Mouse (Mus musculus): Measurements from ENCODE around the gene Apol6. TPM values are rescaled to one million over a fixed set of nuclear protein-coding genes. Genes with fewer than 3 reads are reported as not detected.

The Apol6 gene
- total and polyA plus RNA-seq, 2 experiments from 2014 or later = 0.11 TPM; not detected in 1

- ATAC-seq (ENCODE audit: insufficient read depth, low read depth) = peak; percentile 7
- 27% methylated on average over 6 of the region's 6 CpGs for WGBS
Observed at GRCm38 (mm10) chr15:77018740-77019340, 25.7 kb upstream of the Apol6 start.

GRCm38 (mm10) chr15:77019533-77019932 lies 25.0 kb upstream of the Apol6 start:
- Histone ChIP-seq H3K4me1 (ENCODE audit: control insufficient read depth, insufficient read depth) (peaks cover 56% of the 10 kb centered on the region), H3K4me2 (ENCODE audit: low read depth, low read length) (peak overlapping the region; percentile 56), H3K4me3 (ENCODE audit: low read depth, low read length) (no peak overlapping the region), H3K9ac (replicated peaks; ENCODE audit: low read depth, low read length) (peak overlapping the region; percentile 48; the same call in 1 of the 2 replicates), H3K27me3 (ENCODE audit: control insufficient read depth, insufficient read depth, low read length) (no peaks in the 10 kb centered on the region), H3K27ac (ENCODE audit: low read depth) (peak overlapping the region; percentile 95), H3K9me3 (replicated peaks; ENCODE audit: control insufficient read depth, low read length) (no peaks in the 10 kb centered on the region), H3K36me3 (replicated peaks; ENCODE audit: control insufficient read depth, insufficient read depth, low read length) (peaks cover 28% of the 10 kb centered on the region)
- WGBS = 33% methylated on average over 7 of the region's 7 CpGs
- ATAC-seq (ENCODE audit: insufficient read depth, low read depth) = peak; percentile 72
- DNase-seq (ENCODE audit: low spot score) = peak; percentile 90
- TF ChIP-seq EP300 (IDR thresholded peaks at IDR 0.05; ENCODE audit: low read depth) (peak; percentile 95), CTCF (IDR thresholded peaks at IDR 0.05; ENCODE audit: low read depth) (no peak)

More at GRCm38 (mm10) chr15:77018740-77019340, 25.7 kb upstream of the Apol6 start:
- H3K27ac ChIP-seq (ENCODE audit: low read depth) = peak overlapping the region; percentile 95
- H3K27me3 ChIP-seq (ENCODE audit: control insufficient read depth, insufficient read depth, low read length) = no peaks in the 10 kb centered on the region
- H3K4me1 ChIP-seq (ENCODE audit: control insufficient read depth, insufficient read depth) = peaks cover 59% of the 10 kb centered on the region
- H3K36me3 ChIP-seq (replicated peaks; ENCODE audit: control insufficient read depth, insufficient read depth, low read length) = peaks cover 28% of the 10 kb centered on the region
- TF ChIP-seq EP300 (IDR thresholded peaks at IDR 0.05; ENCODE audit: low read depth) = no peak; the same call in none of the 2 replicates
- peak; percentile 73 for TF ChIP-seq CTCF (IDR thresholded peaks at IDR 0.05; ENCODE audit: low read depth)
- H3K4me2 ChIP-seq (ENCODE audit: low read depth, low read length) = peak overlapping the region; percentile 28; the same call in 1 of the 2 replicates
- H3K9ac ChIP-seq (replicated peaks; ENCODE audit: low read depth, low read length) = peak overlapping the region; percentile 48
- H3K9me3 ChIP-seq (replicated peaks; ENCODE audit: control insufficient read depth, low read length) = no peaks in the 10 kb centered on the region
- 0 out of 2 replicates have a peak overlapping the region, but pooled peaks have one; percentile 6 for H3K4me3 ChIP-seq (ENCODE audit: low read depth, low read length)
- peak; percentile 78 for DNase-seq (ENCODE audit: low spot score)

GRCm38 (mm10) chr15:77020136-77020535 lies 24.4 kb upstream of the Apol6 start:
- Histone ChIP-seq H3K27ac (ENCODE audit: low read depth) (peak overlapping the region; percentile 95), H3K4me1 (ENCODE audit: control insufficient read depth, insufficient read depth) (peaks cover 50% of the 10 kb centered on the region), H3K9ac (replicated peaks; ENCODE audit: low read depth, low read length) (peak overlapping the region; percentile 52; the same call in 1 of the 2 replicates), H3K27me3 (ENCODE audit: control insufficient read depth, insufficient read depth, low read length) (no peaks in the 10 kb centered on the region), H3K36me3 (replicated peaks; ENCODE audit: control insufficient read depth, insufficient read depth, low read length) (peaks cover 28% of the 10 kb centered on the region), H3K4me3 (ENCODE audit: low read depth, low read length) (peak overlapping the region; percentile 31; the same call in 1 of the 2 replicates), H3K4me2 (ENCODE audit: low read depth, low read length) (peak overlapping the region; percentile 56), H3K9me3 (replicated peaks; ENCODE audit: control insufficient read depth, low read length) (no peaks in the 10 kb centered on the region)
- DNase-seq (ENCODE audit: low spot score) (no peak), ATAC-seq (ENCODE audit: insufficient read depth, low read depth) (no peak)
- TF ChIP-seq EP300 (IDR thresholded peaks at IDR 0.05; ENCODE audit: low read depth) (no peak), CTCF (IDR thresholded peaks at IDR 0.05; ENCODE audit: low read depth) (no peak)
- 38% methylated on average over 4 of the region's 4 CpGs for WGBS

- Histone ChIP-seq H3K9ac (replicated peaks; ENCODE audit: low read depth, low read length) (peak overlapping the region; percentile 52), H3K36me3 (replicated peaks; ENCODE audit: control insufficient read depth, insufficient read depth, low read length) (peaks cover 21% of the 10 kb centered on the region), H3K27me3 (ENCODE audit: control insufficient read depth, insufficient read depth, low read length) (no peaks in the 10 kb centered on the region), H3K4me2 (ENCODE audit: low read depth, low read length) (peak overlapping the region; percentile 56), H3K9me3 (replicated peaks; ENCODE audit: control insufficient read depth, low read length) (no peaks in the 10 kb centered on the region), H3K4me3 (ENCODE audit: low read depth, low read length) (peak overlapping the region; percentile 31), H3K27ac (ENCODE audit: low read depth) (peak overlapping the region; percentile 95), H3K4me1 (ENCODE audit: control insufficient read depth, insufficient read depth) (peaks cover 47% of the 10 kb centered on the region)
- peak; percentile 11 for ATAC-seq (ENCODE audit: insufficient read depth, low read depth)
- TF ChIP-seq EP300 (IDR thresholded peaks at IDR 0.05; ENCODE audit: low read depth) (no peak), CTCF (IDR thresholded peaks at IDR 0.05; ENCODE audit: low read depth) (no peak)
- no peak for DNase-seq (ENCODE audit: low spot score)
- 47% methylated on average over 3 of the region's 3 CpGs for WGBS
Observed at GRCm38 (mm10) chr15:77021056-77021455, 23.5 kb upstream of the Apol6 start.

- Histone ChIP-seq H3K9ac (replicated peaks; ENCODE audit: low read depth, low read length) (peak overlapping the region; percentile 52), H3K36me3 (replicated peaks; ENCODE audit: control insufficient read depth, insufficient read depth, low read length) (peaks cover 13% of the 10 kb centered on the region), H3K4me1 (ENCODE audit: control insufficient read depth, insufficient read depth) (peaks cover 46% of the 10 kb centered on the region), H3K27me3 (ENCODE audit: control insufficient read depth, insufficient read depth, low read length) (no peaks in the 10 kb centered on the region), H3K27ac (ENCODE audit: low read depth) (peak overlapping the region; percentile 95), H3K4me3 (ENCODE audit: low read depth, low read length) (peak overlapping the region; percentile 31), H3K4me2 (ENCODE audit: low read depth, low read length) (peak overlapping the region; percentile 56), H3K9me3 (replicated peaks; ENCODE audit: control insufficient read depth, low read length) (no peaks in the 10 kb centered on the region)
- WGBS = 35% methylated on average over 4 of the region's 4 CpGs
- ATAC-seq (ENCODE audit: insufficient read depth, low read depth) (no peak), DNase-seq (ENCODE audit: low spot score) (no peak)
- TF ChIP-seq EP300 (IDR thresholded peaks at IDR 0.05; ENCODE audit: low read depth) (no peak), CTCF (IDR thresholded peaks at IDR 0.05; ENCODE audit: low read depth) (no peak)
Observed at GRCm38 (mm10) chr15:77021851-77022250, 22.7 kb upstream of the Apol6 start.
